Mouse (Mus musculus): Measurements from ENCODE around the gene Tagln2.

Tagln2 gene

DNA sequence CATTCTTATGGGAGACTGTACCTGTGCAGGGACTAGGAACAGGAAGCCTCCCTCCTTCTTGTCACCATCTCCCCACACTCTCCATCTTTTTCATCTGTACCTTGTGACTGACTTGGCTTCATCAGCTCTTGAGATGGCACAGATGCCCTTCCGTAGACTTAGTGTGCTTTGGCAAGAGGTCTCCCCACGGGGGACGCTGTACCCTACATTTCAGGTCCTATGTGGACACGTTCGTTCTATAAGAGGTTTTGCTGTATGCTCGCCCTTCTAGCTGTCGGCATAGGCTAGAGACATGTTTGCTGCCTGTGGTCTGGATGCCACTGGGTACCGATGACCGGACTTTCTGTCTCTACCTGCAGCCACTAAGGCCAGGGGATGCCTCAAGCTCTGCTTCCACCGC, 27.6 kb downstream of the Tagln2 start:
- no peak for DNase-seq

DNA sequence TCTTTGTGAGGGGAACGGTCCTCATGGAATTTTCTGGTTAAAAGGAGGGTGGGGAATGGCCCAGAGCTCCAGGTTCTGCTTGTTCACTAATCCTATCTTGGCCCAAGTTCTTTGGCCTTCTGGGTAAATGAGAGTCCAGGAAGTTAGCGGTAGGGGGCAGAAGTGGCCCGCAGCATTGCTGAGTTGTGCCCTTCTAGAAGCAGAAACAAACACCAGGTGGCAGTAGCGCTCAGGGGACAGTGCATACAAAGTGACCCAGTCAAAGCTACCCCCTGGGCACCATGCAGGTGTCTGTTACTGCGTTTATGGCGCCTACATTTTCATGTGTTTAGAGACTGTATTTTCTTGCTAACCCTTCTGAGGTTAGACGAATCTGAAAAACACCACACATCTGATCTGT, 28.9 kb downstream of the Tagln2 start:
- DNase-seq, result peak; percentile 96

DNA sequence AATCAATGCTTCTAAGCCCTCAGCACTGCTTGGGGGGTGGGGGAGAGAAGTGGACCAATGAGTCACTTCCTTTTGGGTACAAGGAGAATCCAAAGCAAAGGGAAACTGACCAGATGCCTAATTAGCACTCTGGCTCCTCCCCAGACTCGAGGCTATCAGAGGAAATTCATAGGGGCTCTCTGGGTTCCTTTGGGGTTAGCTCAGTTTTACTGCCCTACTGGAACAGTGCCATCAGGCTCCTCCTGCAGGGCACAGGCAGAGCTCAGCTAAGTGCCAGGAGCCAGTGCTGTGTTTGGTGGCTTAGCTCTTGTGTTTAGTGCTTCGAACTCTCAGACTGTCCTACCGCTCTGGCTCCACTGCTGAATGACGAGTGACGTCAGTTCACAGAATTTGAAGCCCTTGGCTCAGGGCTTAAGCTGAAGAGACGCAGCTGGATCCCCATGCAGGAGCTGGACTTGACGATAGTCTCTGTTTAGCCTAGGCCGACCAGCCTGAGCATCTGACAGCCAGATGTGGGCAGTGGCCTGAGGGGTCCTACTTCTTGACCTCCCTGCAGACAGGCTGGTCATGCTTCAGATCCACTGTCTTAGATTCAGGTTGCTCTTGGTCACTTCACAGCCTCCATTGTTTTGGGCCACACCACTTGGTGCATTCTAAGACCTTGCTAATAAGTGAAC, 30.8 kb downstream of the Tagln2 start:
- no peak for DNase-seq

DNA sequence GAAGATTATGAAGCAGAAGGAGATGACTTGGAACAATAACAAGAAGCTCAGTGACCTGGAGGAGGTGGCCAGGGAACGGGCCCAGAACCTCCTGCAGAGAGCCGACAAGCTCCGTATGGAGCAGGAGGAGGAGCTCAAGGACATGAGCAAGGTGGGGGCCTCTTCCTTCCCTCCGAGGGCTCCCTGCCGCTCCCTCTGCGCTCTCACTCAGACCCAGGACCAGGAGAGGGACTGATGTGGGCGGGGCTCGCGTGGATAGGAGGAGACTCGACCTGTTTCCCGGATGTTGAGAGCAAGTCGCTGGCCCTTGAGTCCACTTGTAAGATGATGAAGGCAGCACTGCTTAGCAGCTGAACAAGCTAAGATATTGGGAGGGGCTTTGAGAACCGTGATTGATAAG, 32.7 kb downstream of the Tagln2 start:
- DNase-seq, result no peak

DNA sequence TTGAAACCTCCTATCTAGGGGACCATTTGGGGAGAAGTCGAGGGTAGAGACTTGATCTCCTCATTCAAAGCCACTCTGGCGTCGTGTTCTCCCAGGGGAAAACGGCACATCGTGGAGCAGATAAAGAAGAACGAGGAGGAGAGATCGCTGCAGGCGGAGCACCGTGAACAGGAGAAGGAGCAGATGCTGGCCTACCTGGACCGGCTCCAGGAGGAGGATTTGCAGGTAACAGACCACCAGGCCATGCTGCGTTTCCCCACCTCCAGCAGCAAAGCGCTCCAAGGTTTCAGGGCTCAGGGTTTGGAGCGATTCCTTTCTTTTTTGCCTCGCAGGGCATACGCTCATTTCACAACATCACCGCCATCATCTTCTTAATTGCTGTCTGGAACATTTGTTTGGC, 35.3 kb downstream of the Tagln2 start:
- no peak for DNase-seq

DNA sequence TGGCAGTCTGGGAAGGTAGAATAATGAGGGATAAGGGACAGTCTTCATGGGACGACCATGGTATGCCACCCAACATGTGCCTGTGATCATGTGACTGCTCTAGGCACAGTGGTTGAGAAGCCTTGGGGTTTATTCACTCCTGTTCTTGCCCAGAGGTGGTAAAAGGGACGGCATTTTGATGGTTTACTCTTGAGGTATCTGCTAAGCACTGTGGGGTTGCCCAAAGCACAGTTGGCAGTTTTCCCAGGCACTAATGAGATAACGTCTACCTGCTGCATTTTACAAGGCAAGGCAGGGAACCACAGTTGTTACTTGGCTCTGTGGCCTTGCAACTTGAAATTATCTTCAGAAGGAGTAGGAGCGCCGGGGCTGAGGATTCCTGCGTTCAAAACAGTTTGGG, 40.0 kb downstream of the Tagln2 start:
- DNase-seq, result no peak

DNA sequence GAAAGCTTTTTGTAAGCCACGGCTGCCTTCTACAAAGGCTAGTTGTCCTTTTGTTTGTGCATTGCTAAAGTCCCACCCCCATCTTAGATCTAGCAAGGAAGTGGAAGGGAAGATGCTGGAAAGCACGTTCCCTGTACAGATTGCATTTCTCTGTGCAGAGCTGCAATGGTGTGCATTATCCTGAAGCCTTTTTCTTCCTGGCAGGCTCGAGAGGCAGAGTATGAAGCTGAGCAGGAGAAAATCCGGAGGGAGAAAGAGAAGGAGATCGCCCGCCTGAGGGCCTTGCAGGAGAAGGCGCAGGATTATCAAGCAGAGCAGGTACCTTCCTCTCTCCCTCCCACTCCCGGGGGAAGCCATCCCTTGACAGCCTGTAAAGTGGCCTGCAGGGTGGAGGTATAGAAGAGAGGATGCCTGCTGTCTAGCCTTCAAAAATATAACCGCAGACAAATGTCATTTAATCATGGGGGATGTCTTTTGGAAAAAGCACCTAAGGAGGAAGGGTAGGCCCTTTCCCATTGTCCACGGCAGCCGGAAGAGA, 40.5 kb downstream of the Tagln2 start:
- DNase-seq, result no peak

DNA sequence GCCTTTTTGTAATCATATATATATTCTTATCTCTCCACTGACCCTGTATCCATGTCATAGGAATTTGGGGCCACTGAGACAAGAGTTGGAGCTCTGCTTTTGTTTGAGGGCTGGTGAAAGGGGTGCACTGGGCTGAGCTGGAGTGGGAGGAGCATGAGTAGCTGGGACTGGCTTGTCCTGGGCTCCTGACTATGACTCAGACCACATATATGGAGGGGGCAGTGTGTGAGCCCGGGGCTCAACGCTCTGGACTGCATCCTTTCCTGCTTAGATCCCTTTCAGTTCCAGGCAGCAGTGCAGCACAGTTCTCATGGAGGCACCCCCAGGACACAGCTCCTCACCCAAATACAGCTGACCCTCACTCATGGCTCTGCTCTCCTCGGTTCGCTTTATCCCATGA, 46.2 kb downstream of the Tagln2 start:
- no peak for DNase-seq

DNA sequence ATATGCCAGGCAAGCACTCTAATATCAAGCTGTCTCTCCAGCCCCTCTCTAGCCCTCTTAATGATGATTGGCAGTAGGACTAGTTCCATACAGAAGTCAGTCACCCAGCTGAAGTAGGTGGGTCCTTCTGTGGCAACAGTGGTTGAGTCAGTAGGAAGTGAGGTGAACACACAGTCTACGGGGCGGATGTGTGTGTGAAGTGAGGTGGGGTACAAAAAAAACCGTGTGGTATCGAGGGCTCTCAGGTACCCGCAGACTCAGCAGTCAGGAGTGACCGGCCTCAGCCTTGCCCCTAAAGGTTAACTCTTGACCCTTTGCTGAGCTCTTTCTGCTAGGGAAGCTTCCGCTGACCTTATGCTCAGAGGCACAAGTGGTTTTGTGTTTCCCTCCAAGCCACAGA, 48.7 kb downstream of the Tagln2 start:
- DNase-seq, result no peak

DNA sequence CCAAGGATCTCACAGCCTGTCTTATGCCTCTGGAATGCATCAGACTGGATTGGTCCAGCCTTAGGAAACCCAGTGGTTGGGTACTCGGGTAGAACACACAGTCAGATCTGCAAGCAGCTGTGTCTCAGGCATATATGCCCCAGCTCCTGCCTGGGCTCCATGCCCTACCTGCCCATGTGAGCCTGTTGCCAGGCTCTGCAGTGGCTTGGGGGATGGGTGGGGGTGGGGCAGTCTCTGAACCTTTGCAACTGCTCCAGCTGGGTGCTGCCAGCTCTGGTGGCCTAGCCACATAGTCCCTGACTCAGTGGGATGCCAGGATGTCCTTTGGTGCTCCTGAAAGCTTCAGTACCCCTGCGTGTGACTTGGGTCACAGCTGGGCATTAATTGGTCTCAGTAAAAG, 49.5 kb downstream of the Tagln2 start:
- no peak for DNase-seq

DNA sequence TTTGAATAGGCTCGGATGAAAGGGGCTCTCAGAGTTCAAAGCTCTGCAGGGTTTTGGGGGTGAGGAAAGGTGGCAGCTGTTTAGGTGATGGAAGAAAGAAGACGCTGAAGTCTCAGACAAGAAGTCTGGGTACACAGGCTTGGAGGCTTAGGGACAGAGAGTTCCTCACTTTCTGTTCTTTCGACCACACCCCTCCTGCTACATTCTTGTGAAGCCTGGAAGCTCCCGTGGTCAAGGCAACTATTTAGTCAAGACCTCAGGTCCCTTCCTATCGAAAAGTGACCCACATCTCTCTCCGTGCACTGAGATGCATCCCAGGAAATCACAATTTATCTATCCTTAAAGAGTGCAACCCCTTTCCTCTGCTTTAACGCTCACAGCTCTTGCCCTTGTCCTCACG, 49.9 kb downstream of the Tagln2 start:
- DNase-seq, result no peak

DNA sequence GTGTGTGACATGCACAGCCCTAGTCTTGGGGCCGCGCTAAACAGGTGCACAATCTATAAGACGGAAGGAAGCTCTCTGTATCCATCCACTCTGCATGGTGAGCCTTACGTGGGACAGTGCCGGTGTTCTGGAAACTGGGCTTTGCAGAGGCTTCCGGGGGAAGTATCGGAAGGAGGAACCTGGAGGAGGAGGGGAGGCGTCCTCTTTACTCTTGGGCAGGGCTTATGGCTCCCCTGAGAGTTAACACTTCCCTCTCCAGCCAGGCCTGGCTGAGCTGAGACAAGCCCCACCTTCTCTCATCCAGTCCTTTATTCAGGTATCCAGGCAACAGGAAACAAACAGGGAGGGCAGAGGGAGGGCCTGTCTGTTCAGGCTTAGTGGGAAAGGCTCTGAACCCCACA, 50.7 kb downstream of the Tagln2 start:
- DNase-seq, result peak; percentile 61

DNA sequence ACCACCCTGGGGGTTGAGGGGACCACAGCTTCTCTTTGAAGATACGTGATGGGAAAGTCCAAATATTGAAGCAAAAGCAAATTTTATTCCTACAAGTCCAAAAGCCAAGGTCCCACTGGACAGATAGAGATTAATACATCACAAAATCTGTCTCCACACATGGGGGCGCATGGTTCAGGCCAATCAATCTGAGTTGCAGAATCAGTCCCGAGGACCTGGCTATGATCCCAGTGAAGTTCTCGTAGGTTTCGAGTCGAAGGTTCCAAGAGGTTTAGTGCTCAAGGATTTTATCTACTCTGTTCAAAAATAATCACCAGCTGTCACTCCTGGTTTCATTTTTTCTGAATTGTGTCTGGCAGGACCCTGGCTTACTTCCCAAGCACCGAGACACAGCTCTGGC, 51.2 kb downstream of the Tagln2 start:
- no peak for DNase-seq

DNA sequence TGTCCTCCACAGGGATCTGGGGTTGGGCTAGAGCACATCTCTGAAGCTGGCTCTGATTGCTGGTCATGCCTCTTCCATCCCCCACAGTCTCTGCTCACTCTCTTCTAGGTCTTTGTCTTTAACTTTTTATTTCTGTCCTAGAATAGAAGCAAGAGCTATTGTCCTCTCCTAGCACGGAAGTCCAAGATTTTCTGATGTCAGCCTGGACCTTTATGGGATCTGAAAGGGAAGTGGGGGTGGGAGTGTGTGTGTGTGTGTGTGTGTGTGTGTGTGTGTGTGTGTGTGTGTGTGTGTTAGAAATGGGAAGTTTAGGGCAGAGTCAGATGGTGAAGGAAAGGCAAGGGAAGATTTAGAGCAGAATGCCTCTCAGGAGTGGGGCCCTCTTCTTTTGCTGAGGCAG, 52.8 kb downstream of the Tagln2 start:
- peak; percentile 35 for DNase-seq

DNA sequence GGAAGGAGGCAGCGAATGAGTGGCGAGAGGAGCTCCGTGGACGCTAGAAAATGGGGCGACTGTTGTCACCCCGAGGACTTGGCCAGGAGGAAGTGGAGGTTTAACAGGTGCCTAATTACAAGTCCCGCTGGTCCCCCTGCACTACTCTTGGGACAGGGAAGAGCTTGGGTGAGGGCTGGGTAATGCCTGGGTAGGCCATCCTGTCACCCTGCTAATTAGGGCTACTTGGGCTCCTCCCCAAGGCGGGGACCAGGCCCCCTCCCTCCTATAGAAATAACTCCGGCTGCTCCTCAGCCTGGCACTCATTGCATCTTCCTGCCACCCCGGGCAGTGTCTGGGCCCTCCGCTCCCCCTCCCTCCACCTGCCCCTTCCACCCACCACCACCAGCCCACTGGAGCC, 55.8 kb downstream of the Tagln2 start, which contains the start of gene Vsig8:
TSS of gene Vsig8 (plus strand) at position 301 of the 400 bp plus-strand sequence.
- DNase-seq, result no peak
